In the genomic region with DNA sequence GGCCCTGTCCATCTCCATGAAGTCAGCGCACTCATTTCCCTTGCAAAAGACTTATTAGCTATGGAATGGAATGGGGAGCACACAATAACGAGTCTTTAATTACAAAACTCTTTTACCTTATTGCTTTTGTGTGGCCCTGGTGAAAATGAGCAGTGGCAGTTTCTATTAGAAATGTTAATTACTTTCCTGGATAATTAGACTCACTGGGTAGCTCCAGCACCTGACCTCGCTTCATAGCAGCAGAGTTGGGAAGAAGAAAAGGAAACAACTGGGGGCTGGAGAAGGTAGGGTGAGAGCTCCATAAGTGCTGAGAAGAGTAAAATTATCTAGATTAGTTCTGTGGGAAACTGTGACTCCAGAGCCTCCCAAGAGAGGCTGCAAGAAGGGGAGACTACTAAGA, we compare ENCODE assay signal across 22 mouse cellular contexts.
DNase-seq lines count a peak whose midpoint lies in the region; ATAC-seq and TF ChIP-seq lines count a peak whose summit lies in the region.
"Had no signal": no experiment of that assay in that cellular context is flagged by ENCODE, and none has a peak within 500 bp of the region (broad histone marks: within the 10 kb centered on the region; RNA-seq: fewer than 3 reads in every experiment).

No protein-coding gene starts in this region.

- ATAC-seq in forebrain, embryonic 11.5 days (replicated peaks; ENCODE audit: low FRiP score): peak; percentile 7; the same call in 1 of the 2 replicates
- no peak for ATAC-seq in forebrain, embryonic 15.5 days (replicated peaks)
- peak; percentile 73; the same call in 1 of the 2 replicates for ATAC-seq in hindbrain, embryonic 14.5 days (ENCODE audit: low FRiP score)
- ATAC-seq in hindbrain, embryonic 13.5 days (ENCODE audit: low FRiP score): no peak
- ATAC-seq in limb, embryonic 11.5 days (ENCODE audit: insufficient number of reproducible peaks, low FRiP score, low TSS enrichment, low read depth): no peak
- ATAC-seq: CD4-positive, CD25-positive, alpha-beta regulatory T cell, adult 4 months; intestine, embryonic 15.5 days had no signal

- no peak overlapping the region for H3K4me3 ChIP-seq in forebrain, embryonic 11.5 days (ENCODE audit: low read depth, low read length)
- no peak overlapping the region for H3K4me3 ChIP-seq in forebrain, embryonic 15.5 days
- H3K4me3 ChIP-seq in hindbrain, embryonic 14.5 days (replicated peaks; ENCODE audit: low read length): no peak overlapping the region
- no peak overlapping the region for H3K4me3 ChIP-seq in hindbrain, embryonic 13.5 days
- no peak overlapping the region for H3K4me3 ChIP-seq in limb, embryonic 11.5 days (ENCODE audit: low read depth, low read length)
- no peak overlapping the region for H3K4me3 ChIP-seq in limb, embryonic 10.5 days
- H3K4me3 ChIP-seq: embryonic facial prominence, embryonic 15.5 days; erythroblast, embryonic 14.5 days; gastrocnemius, adult 2 months; heart, embryonic 12.5 days; intestine, embryonic 15.5 days had no signal

- no peak overlapping the region for H3K9ac ChIP-seq in forebrain, embryonic 11.5 days (ENCODE audit: low read length)
- no peak overlapping the region for H3K9ac ChIP-seq in forebrain, embryonic 15.5 days (replicated peaks)
- no peak overlapping the region for H3K9ac ChIP-seq in hindbrain, embryonic 14.5 days
- H3K9ac ChIP-seq in hindbrain, embryonic 13.5 days: no peak overlapping the region
- H3K9ac ChIP-seq in limb, embryonic 11.5 days (ENCODE audit: low read length): no peak overlapping the region
- H3K9ac ChIP-seq: embryonic facial prominence, embryonic 15.5 days; heart, embryonic 12.5 days; intestine, embryonic 15.5 days had no signal

- TF ChIP-seq POLR2A in brain, embryonic 14.5 days (IDR thresholded peaks at IDR 0.05; ENCODE audit: borderline replicate concordance, extremely low read depth, insufficient read depth, insufficient read length, poor library complexity, severe bottlenecking): no peak

- 37% methylated on average over 3 of the region's 3 CpGs for WGBS in forebrain, embryonic 11.5 days
- 22% methylated on average over 3 of the region's 3 CpGs for WGBS in forebrain, embryonic 15.5 days
- 67% methylated on average over 3 of the region's 3 CpGs for WGBS in hindbrain, embryonic 14.5 days
- WGBS in hindbrain, embryonic 13.5 days: 49% methylated on average over 3 of the region's 3 CpGs
- 76% methylated on average over 3 of the region's 3 CpGs for WGBS in limb, embryonic 11.5 days
- WGBS in limb, embryonic 10.5 days: 78% methylated on average over 3 of the region's 3 CpGs

- no peak for DNase-seq in forebrain, embryonic 11.5 days (ENCODE audit: low spot score)
- no peak for DNase-seq in hindbrain, embryonic 14.5 days (ENCODE audit: low spot score)
- DNase-seq in limb, embryonic 11.5 days (ENCODE audit: low spot score): peak; percentile 3
- no peak for DNase-seq in limb, embryonic 10.5 days (ENCODE audit: low spot score)
- DNase-seq in brain, embryonic 14.5 days (ENCODE audit: low read depth): peak; percentile 31
- DNase-seq: adrenal gland, adult 8-10 months; adrenal gland, postnatal 36 days; B cell, adult 2 months; cerebellum, adult 11 months; cerebellum, adult 8-10 months; cerebellum, postnatal 14 days; embryo, embryonic 11 days; gastrocnemius, adult 2 months; gastrocnemius, postnatal 25 days had no signal

- H3K27ac ChIP-seq in forebrain, embryonic 11.5 days (ENCODE audit: low read depth, low read length): no peak overlapping the region
- H3K27ac ChIP-seq in forebrain, embryonic 15.5 days (replicated peaks): no peak overlapping the region
- no peak overlapping the region for H3K27ac ChIP-seq in hindbrain, embryonic 14.5 days
- H3K27ac ChIP-seq in hindbrain, embryonic 13.5 days: no peak overlapping the region
- H3K27ac ChIP-seq in limb, embryonic 11.5 days (replicated peaks; ENCODE audit: low read depth, low read length): no peak overlapping the region
- H3K27ac ChIP-seq in limb, embryonic 10.5 days: no peak overlapping the region
- H3K27ac ChIP-seq: embryonic facial prominence, embryonic 15.5 days; gastrocnemius, adult 2 months; intestine, embryonic 15.5 days had no signal

- H3K4me1 ChIP-seq in forebrain, embryonic 11.5 days (replicated peaks; ENCODE audit: control insufficient read depth, insufficient read depth, low read length): no peaks in the 10 kb centered on the region
- 0 out of 2 replicates have a peak, but pooled peaks cover 3% of the 10 kb centered on the region for H3K4me1 ChIP-seq in forebrain, embryonic 15.5 days
- H3K4me1 ChIP-seq in hindbrain, embryonic 14.5 days (replicated peaks; ENCODE audit: control insufficient read depth, insufficient read depth, low read length): no peaks in the 10 kb centered on the region
- no peaks in the 10 kb centered on the region for H3K4me1 ChIP-seq in hindbrain, embryonic 13.5 days (replicated peaks)
- no peaks in the 10 kb centered on the region for H3K4me1 ChIP-seq in limb, embryonic 11.5 days (ENCODE audit: control insufficient read depth, insufficient read depth, low read length)
- no peaks in the 10 kb centered on the region for H3K4me1 ChIP-seq in limb, embryonic 10.5 days
- H3K4me1 ChIP-seq: embryonic facial prominence, embryonic 15.5 days; heart, embryonic 12.5 days; intestine, embryonic 15.5 days had no signal

- H3K9me3 ChIP-seq in forebrain, embryonic 11.5 days (ENCODE audit: control insufficient read depth, low read length): no peaks in the 10 kb centered on the region
- H3K9me3 ChIP-seq in forebrain, embryonic 15.5 days: no peaks in the 10 kb centered on the region
- H3K9me3 ChIP-seq in hindbrain, embryonic 14.5 days (ENCODE audit: control insufficient read depth, low read length): no peaks in the 10 kb centered on the region
- no peaks in the 10 kb centered on the region for H3K9me3 ChIP-seq in hindbrain, embryonic 13.5 days
- no peaks in the 10 kb centered on the region for H3K9me3 ChIP-seq in limb, embryonic 11.5 days (ENCODE audit: control insufficient read depth, low read length)
- no peaks in the 10 kb centered on the region for H3K9me3 ChIP-seq in limb, embryonic 10.5 days (replicated peaks)
- H3K9me3 ChIP-seq: embryonic facial prominence, embryonic 15.5 days; intestine, embryonic 15.5 days had no signal

- H3K36me3 ChIP-seq in forebrain, embryonic 11.5 days (ENCODE audit: control insufficient read depth, insufficient read depth, low read length): no peaks in the 10 kb centered on the region
- no peaks in the 10 kb centered on the region for H3K36me3 ChIP-seq in forebrain, embryonic 15.5 days
- no peaks in the 10 kb centered on the region for H3K36me3 ChIP-seq in hindbrain, embryonic 14.5 days (replicated peaks; ENCODE audit: control insufficient read depth, insufficient read depth)
- H3K36me3 ChIP-seq in hindbrain, embryonic 13.5 days: no peaks in the 10 kb centered on the region
- H3K36me3 ChIP-seq in limb, embryonic 11.5 days (ENCODE audit: control insufficient read depth, insufficient read depth, low read length): no peaks in the 10 kb centered on the region
- no peaks in the 10 kb centered on the region for H3K36me3 ChIP-seq in limb, embryonic 10.5 days
- H3K36me3 ChIP-seq: embryonic facial prominence, embryonic 15.5 days; G1E; heart, embryonic 12.5 days; intestine, embryonic 15.5 days had no signal

- H3K27me3 ChIP-seq in forebrain, embryonic 11.5 days (ENCODE audit: control insufficient read depth, insufficient read depth, low read length): no peaks in the 10 kb centered on the region
- no peaks in the 10 kb centered on the region for H3K27me3 ChIP-seq in forebrain, embryonic 15.5 days
- no peaks in the 10 kb centered on the region for H3K27me3 ChIP-seq in hindbrain, embryonic 14.5 days (ENCODE audit: control insufficient read depth, insufficient read depth, low read length)
- H3K27me3 ChIP-seq in hindbrain, embryonic 13.5 days: no peaks in the 10 kb centered on the region
- no peaks in the 10 kb centered on the region for H3K27me3 ChIP-seq in limb, embryonic 11.5 days (ENCODE audit: control insufficient read depth, insufficient read depth, low read length)
- no peaks in the 10 kb centered on the region for H3K27me3 ChIP-seq in limb, embryonic 10.5 days (ENCODE audit: low read depth, poor library complexity, severe bottlenecking)
- H3K27me3 ChIP-seq: embryonic facial prominence, embryonic 15.5 days; heart, embryonic 12.5 days; intestine, embryonic 15.5 days had no signal

- no peak overlapping the region for H3K4me2 ChIP-seq in forebrain, embryonic 11.5 days (ENCODE audit: low read depth, low read length, severe bottlenecking)
- no peak overlapping the region for H3K4me2 ChIP-seq in forebrain, embryonic 15.5 days (replicated peaks)
- H3K4me2 ChIP-seq in hindbrain, embryonic 14.5 days (replicated peaks): no peak overlapping the region
- H3K4me2 ChIP-seq in hindbrain, embryonic 13.5 days: no peak overlapping the region
- no peak overlapping the region for H3K4me2 ChIP-seq in limb, embryonic 11.5 days (ENCODE audit: low read depth, severe bottlenecking)
- H3K4me2 ChIP-seq: embryonic facial prominence, embryonic 15.5 days; heart, embryonic 12.5 days; intestine, embryonic 15.5 days had no signal

- no peak for TF ChIP-seq CTCF in brain, embryonic 14.5 days (IDR thresholded peaks at IDR 0.05; ENCODE audit: borderline replicate concordance, extremely low read depth, insufficient read depth, insufficient read length)

Comparison
In these comparisons a context has a peak if more than half of its experiments do, and no peak if none do; other contexts are left out.
1. ATAC-seq: peak in forebrain, embryonic 11.5 days (single experiment) and hindbrain, embryonic 14.5 days (single experiment); none in forebrain, embryonic 15.5 days (single experiment), hindbrain, embryonic 13.5 days (single experiment) and limb, embryonic 11.5 days (single experiment).
2. DNase-seq: peak in limb, embryonic 11.5 days (single experiment) and brain, embryonic 14.5 days (single experiment); none in forebrain, embryonic 11.5 days (single experiment), hindbrain, embryonic 14.5 days (single experiment) and limb, embryonic 10.5 days (single experiment).